Mouse (Mus musculus) CD8-positive naive resting alpha-beta T cell, adult 2 months (primary cell): ENCODE data around the gene Gm14226.
"Not testable (repeated sequence)": the region's sequence is repeated elsewhere in the genome, so short reads cannot be mapped to it uniquely, and the experiment has no call there.

Source experiments
- DNase-seq, 2 experiments: peaks; one replicate each; pipeline ENCODE4 v3.0.0; 2022; ENCODE audit warnings: low read depth in 2 of 2, low spot score in 2 of 2

The Gm14226 gene

DNA sequence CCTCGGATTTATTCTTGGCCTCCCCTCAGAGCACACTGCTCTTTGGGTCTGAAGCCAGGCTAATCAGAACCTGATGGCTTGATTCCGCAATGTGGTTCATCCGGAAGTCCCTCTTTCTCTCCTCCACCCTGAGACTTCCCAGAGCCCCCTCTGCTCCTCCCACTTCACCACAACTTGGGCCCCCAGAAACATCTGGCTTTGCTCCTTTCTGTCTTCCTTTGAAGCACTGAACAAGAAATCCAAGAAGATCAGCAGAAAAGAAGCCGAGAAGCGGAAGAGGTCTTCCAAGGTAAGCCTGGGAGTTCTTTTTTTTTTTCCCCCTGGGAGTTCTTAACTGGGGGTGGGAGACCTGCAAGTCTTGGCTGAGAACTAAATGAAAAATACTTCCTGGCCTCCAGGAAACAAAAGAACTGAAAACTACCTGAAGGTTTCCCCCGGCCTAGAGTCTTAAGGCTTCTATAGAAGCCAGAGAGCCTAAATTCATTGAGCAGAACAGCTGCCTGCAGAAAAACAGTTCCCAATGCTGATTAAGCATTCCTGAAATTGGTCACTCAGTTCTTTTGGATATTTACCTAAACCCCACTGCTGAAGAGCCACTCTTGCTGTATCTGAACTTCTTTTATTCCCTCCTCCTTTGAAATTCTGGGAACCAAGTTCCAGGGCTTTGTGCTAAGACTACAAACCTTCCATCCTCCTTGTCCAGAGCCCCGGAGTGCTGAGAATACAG lies 29.5 kb downstream of the Gm14226 start:
- DNase-seq = no peak

DNA sequence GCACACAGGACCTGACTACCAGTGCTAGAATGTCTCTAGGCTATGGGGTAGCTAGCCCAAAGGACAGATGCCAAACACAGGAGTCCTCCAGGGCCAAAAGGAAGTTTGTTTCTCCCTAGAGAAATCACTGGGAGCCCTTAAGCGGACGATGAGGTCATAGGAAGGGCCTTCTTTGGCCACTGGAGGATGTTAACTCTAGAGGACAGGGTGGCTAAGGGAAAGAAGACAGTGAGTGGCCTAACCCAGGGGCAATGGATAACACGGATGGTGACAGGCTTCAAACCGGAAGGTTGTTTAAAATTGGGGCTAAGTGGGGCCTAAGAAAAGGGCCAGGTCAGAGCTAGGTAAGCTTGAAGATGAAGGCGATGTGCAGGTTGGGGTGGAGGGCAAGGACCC lies 32.0 kb downstream of the Gm14226 start:
- no peak for DNase-seq

DNA sequence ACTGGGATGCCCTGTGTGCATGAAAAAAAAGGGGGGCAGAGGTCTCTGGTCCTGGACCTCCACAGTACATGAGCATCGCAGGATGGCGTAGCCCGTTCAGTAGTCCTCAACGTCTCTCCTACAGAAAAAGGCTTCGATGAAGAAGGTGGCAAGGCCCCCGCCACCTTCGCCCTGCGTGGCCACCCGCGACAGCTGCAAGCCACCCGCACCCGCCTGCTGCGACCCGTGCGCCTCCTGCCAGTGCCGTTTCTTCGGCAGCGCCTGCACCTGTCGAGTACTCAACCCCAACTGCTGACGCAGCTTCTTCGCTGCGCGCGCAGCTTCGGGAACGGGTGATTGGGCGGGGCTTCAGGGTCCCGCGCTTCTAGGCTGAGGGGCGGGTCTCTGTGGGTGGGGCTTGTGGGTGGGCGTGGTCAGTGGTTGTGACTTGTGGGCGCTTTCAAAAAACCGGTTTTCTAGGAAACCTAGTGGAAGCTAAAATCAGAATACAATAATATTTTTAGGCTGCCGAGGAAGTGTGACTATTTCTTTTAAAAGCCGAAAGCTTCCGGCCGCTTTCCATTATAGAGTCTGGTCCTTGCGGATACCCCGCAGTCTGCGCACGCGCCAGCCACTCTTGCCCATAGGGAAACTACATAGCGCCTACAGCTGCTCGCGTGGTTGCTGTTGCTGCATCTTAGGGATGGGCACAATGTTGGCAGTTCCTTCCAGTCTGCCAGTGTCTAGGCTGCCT lies 32.6 kb downstream of the Gm14226 start:
- DNase-seq = peak; percentile 94

DNA sequence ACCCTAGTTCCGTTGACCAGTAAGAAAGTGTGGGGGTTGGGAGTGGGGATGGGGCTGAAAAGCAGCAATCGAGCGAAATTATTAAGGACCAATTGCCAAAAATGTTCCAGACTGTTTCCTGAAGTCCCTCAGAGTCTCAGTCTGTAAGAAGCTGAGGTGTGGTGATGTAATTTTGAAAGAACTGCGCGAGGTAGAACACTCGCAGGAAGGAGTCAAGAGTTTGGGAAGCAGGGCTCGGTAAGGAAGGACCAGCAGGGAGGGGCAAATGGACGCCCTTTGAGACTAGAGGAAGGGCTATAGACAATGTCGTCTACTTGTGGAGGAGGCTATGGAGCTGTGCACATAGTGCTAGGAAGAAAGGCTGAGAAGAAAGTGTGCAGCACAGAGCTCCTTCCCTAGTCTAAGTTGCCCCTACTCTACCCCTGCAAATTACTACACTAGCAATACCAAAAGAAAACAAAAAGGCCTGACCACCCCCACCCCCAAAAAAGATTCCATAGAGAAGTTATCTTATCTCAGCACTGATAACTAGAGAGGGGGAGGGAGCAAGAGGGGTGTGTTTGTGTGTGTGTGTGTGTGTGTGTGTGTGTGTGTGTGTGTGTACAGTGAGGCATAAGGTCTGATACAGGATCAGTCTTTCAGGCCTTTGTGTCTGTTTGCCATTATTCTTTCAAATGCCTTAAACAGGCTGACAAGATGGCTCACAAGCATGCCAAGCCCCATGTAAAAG lies 33.7 kb downstream of the Gm14226 start:
- DNase-seq = no peak

DNA sequence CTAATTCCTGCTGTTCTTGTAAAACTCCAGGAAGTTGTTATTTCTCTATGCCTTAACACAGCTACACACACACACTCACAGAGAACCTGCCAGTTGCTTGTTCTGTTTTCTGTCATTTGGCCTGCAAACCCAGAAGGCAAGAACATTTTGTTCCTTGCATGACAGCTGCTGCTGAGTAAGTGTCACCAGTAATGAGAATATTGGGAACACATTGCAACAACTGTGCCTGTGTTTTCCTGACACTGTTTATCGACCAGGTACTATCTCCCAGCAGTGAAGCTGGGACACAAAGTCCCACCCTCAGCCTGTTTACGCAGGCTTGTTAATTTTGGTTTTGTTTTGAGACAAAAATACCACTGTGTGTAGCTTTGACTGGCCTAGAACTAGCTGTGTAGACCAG lies 34.6 kb downstream of the Gm14226 start:
- no peak for DNase-seq

DNA sequence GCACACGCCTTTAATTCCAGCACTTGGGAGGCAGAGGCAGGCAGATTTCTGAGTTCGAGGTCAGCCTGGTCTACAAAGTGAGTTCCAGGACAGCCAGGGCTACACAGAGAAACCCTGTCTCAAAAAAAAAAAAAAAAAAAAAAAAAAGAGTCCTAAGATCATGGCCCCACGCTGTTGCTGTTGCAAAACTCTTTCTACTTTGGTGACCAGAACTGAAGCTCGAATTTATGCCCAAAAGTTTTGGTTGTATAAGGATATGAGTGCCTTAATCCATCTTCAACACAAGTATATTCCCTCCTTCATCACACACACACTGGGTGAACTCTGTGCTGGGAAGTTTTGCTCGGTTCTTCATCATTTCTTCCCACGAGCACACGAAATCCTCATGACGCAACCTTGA lies 35.4 kb downstream of the Gm14226 start:
- DNase-seq = not testable (repeated sequence)

DNA sequence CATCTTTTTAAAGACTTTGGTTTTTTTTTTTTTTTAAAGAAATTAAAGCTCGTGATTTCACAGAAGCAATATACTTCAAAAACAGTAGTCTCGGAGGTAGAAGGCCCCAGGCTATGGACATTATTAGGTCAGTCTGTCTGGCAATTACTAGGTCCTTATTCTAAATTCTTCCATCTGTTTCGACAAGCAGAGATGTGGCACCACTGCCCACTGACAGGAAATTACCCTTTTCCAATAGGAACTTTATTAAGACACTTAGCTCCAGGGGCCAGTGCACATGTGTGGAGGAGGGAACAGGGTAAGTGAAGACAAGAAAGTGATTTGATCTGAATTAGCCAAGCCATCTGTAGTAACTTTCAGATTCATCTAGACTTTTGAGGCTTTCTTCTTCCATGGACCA lies 36.6 kb downstream of the Gm14226 start:
- DNase-seq = no peak

DNA sequence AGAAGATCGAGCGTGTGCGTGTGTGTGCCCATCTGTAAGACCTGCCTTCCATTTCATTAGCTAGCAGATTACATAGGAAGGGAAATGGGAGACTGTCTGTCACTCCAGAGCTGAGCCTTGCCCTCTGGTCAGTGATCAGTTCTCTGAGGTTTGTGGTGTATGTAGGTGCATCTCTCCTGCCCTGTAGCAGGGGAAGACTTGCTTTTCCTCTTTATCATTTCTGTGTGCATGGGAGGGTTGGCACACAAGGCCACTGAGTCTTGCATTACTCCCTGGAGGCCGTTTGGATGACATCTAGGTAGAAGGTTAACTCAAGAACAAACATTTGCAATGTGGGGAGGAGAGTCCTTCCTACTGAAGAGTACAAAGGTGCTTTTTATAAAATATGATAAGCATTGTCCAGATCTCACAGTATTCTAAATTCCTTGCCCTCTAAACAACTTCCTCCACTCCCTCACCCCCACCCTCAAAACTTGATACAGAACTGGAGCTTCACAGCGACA lies 38.1 kb downstream of the Gm14226 start:
- DNase-seq = no peak

DNA sequence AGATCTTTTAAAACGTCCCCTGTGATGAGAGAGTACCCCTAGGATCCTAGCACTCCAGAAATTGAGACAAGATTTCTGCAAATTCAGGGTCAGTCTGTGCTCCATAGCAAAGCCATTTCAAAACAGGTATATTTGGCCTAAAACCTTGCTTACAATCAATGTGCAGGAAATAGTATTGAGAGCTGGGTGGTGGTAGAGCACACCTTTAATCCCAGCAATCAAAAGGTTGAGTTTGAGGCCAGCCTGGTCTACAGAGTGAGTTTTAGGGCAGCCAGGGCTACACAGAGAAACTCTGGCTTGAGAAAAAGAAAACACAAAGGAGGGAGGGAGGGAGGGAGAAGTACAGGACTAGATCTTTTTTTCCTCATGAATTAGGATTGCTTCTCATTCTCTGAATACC lies 39.3 kb downstream of the Gm14226 start:
- DNase-seq = no peak

DNA sequence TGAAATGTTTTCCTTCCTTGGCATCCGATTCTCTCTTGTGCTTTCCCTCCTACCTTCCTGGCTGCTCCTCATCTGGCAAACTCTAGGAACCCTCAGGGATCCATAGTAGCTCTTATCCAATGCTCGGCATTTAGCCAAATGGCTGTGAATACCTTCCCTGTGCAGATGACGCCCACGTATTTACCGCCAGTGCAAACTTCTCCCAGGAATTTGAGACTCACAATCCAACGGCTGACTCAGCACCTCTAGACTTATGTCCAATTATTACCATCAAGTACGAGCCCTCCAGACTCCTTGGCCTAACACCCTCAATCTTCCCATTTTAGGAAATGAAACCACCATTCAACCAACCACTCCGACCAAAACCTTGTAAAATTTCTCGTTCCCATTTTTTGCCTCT lies 53.0 kb downstream of the Gm14226 start:
- no peak for DNase-seq

DNA sequence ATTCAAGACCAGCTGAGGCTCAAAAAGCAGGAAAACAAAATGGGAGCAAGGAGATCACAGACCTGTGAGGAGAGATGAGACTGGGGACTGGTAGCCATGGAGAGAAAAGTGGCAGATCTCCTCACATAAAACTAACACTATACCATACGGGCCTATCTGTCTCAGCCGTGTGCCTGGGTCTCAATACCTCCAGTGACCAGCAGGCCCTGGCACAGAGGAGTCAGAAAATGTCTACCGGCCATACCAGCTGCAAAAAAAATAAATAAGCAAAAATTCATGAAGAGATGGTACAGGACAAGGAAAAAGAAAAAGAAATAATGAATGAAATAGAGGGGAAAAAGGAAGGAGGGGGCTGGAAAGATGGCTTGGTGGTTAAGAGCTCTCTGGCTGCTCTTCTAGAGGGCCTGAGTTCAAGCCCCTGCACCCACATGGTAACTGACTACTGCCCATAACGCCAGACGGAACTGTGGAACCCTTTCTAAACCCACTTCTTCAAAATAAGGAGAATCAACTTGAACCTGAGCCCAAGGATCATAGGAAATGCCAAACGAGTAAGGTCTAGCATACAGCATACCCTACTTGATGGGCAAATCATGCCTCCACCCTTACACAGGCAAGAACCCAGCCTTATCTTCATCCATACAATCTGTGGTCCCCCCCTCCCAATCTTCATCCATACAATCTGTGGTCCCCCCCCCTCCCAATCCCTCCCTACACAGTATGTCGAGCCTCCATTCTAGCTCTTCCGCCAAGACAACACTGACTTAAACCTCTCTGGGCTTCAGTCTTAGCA lies 54.5 kb downstream of the Gm14226 start:
- no peak for DNase-seq

DNA sequence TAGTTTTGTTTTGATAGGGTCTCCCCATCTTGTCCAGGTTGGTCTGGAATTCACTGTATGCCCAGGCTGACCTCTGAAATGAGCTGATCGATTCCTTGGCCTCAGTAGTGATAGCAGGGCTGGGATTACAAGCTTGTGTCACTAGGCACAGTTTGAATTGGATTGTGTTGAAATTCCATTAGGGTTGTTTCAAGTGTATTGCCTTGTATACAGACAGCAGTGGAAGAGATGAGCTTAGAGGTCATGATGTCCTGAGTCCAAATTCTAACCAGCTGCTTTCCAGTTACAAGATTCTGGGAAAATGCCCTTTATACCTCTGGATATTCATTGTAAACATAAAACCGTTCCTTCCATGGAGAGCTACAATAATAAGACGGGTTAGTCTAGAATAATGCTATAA lies 55.3 kb downstream of the Gm14226 start:
- no peak for DNase-seq

DNA sequence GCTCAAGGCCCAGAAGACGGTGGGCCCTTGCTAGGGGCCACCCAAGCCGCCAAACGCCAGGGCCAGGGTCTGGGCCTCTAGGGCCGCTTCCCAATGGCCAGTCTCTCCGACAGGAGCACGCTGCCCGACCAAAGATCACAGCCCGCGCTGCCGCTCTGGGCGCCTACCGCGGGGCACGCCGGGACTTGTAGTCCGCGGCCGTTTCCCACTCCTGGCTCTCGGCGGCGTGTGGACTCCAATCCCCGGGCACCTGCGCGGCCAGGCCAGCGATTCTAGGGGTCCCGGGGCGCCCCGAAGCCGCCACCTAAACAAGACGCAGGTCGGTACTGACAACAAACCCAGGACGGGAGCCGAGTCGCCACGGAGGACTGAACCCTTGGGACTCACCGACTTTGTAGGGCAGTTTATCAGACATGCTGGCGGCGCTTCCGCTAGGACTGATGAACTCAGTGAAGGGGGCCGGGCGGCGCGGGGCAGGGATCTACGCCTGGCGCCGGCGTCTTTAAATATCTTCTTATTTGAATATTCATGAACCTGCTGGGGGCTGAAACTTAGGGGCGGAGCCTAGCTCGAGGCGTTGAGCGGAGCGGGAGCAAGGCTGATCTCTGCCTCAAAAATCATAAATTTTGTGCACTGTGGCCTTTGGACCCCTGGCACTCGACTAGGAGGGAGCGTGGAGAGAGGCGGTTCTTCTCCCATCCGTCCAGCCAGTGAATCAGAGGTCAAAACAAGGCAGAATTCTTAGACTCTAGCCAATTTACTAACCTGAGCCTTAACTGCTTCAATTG lies 56.1 kb downstream of the Gm14226 start, which contains the start of gene Ahcy:
Ahcy (minus strand) TSS at position 520 of the 788 bp plus-strand sequence.
- DNase-seq = peak; percentile 78 to 88

DNA sequence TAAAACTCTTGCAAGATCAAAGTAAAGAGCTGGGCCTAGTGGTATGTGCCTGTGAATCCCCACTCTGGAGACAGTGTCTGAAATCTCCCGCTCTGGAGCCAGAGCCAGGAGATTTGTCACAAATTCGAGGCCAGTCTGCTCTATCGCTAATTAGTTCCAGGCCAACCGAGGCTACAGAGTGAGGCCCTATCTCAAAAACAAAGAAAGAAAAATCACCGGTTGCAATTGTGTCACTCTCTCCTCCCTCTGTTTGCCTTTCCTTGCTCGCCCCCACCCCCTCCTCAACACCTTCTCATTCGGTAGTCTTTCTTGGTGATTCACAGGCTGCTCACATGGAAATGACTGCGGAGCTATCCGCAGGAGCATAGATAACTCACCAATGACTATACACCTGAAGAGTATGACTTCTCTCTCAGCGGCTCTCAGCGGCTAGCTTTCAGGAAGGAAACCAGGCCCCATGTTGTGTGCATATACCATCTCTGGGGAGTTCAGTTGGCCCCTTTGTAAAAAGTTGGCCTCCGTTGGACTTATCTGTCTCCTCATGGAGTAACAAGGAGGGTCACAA lies 56.8 kb downstream of the Gm14226 start:
- DNase-seq = no peak

DNA sequence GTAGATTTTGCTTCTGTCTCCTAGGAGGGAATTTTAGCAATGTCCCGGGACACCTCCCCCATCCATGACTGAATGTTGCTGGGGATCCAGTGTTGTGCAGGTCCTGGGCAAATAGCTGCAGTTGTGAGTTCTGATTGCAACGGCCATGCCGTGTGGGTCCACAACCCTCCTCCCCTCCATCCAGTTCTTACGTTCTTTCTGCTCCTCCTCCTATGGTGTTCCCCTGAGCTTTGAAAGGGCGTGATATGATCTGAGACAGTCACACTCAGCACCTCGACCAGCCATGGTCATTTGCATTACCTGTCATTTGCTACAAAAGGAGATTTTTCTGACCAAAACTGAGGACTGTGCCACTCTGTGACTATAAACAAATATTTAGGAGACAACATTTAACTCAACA lies 57.6 kb downstream of the Gm14226 start:
- no peak for DNase-seq
